Mouse (Mus musculus) olfactory bulb, adult 2 months (tissue): ENCODE measurements around the gene Pnpo. TPM values are rescaled to one million over a fixed set of nuclear protein-coding genes. Genes with fewer than 3 reads are reported as not detected.

Experiments used
- H3K27ac ChIP-seq: fragments of 200-500 bp; 2 replicates; pipeline ENCODE4 v1.5.1; 2012; ENCODE audit warnings: low read depth, low read length; ENCODE audit not compliant: insufficient read depth
- H3K4me1 ChIP-seq: fragments of 200-500 bp; 2 replicates; pipeline ENCODE4 v1.6.1; 2012; ENCODE audit warnings: low read length; ENCODE audit not compliant: control insufficient read depth, insufficient read depth
- H3K4me3 ChIP-seq: fragments of 200-500 bp; 2 replicates; pipeline ENCODE4 v1.5.1; 2012; ENCODE audit warnings: mild to moderate bottlenecking, low read depth, low read length, moderate library complexity; ENCODE audit not compliant: insufficient read depth
- CTCF ChIP-seq: fragments of 200-500 bp; IDR thresholded peaks from 2 replicates; pipeline ENCODE4 v1.5.1; 2012; ENCODE audit warnings: low read depth, mild to moderate bottlenecking, low read length, moderate library complexity; ENCODE audit not compliant: insufficient read depth
- POLR2A ChIP-seq: fragments of 200-500 bp; IDR thresholded peaks from 2 replicates; pipeline ENCODE4 v1.6.1; 2012; ENCODE audit warnings: mild to moderate bottlenecking, low read depth, low read length, moderate library complexity; ENCODE audit not compliant: insufficient read depth
- WGBS: fragments of 180-500 bp; shearing (Covaris S2); methylation state at CpG from one replicate; pipeline ENCODE4 v1.1.7; 2018; 5-methylcytosine and 5-hydroxymethylcytosine counted together
- polyA plus RNA-seq: library from polyadenylated mRNA; stranded (reverse); fragments of >200 nt; gene quantifications from 2 replicates; pipeline ENCODE4 v1.2.4, GENCODE M21; 2012; ENCODE audit warnings: low replicate concordance; ENCODE audit not compliant: missing spikeins, insufficient read depth, insufficient read length

Pnpo gene
- polyA plus RNA-seq, 1 experiment, result not detected

DNA sequence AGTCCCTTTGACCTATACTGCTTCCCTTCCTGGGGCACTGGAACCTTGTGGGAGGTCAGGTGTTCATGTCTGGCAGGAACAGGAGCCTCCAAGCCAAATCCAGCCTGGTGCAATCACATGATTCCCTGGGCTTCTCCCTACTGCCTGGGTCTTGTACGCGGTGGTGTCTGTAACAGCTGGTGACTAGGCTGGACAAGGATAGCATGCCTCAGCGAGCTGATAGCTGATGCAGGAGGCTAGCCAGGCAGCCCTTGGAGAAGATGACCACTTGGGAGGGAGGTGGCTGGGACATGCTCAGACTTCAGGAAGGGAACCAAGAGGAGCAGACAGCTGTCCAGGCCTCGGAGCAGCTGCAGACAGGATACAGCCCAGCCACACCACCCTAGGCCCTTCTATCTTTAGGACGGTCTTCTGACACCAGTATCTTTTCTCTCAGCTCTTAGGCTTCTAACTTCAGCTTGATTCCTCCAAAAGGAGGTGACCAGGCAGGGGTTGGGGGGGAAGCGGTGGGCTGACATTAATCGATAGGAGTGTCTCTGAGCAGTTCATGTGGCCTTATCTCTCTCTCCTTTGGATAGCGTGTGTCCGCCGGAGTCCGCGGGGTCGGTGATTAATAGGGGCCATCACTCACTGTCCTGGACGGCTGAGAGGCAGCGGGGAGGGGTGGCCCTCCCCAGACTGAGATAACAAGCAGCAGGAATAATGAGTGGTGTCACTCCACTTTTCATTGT lies 37.2 kb downstream of the Pnpo start:
- no peak overlapping the region for H3K4me3 ChIP-seq
- no peak overlapping the region for H3K27ac ChIP-seq
- 87% methylated on average over 15 of the region's 15 CpGs for WGBS
- no peak for TF ChIP-seq CTCF
- no peak for TF ChIP-seq POLR2A
- H3K4me1 ChIP-seq, result peaks cover 12% of the 10 kb centered on the region

DNA sequence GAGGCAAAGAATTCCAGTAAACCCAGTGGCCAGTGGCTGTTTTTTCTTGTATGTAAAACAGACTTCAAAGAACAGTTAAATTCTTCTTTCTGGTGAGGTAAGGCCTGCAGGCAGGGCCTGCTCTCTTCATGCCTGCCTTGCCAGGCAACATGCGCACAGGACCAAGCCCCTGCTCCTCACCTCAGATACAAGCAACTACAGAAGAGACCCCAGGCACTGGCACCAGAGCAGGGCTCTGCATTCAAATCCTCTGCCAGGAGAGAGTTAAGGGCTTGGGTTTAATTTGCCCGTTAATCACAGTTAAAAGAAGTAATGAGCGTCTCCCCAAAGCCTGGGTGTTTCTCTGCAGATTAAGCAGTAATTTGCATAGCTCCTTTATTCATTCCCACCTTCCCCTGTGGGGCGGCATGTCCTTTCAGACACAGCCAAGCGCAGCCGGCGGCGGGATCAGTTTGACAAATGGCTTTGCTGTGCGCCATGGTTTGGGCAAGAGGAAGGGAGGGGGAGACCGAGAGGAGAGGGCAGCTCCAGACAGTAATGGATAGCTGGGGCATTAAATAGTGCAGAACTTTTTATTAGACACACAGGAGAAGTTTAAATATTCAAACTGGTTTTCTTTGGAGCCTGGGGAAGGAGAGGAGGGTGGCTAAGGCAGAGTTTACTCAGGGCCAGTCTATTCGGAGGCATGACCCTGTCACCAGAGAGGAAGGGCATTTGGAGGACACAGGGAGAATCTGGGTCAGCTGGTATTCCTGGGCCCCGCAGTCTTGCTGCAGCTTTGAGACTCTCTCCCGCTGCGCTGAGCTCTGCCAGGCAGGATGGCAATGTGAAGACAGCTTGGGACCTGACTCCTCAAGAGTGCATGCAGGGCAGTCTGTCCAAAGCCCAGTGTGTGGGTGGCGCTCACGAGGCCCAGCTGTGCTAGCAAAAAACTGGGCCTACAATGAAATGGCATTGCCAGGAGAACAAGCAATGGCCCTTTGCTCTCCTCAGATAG lies 40.8 kb downstream of the Pnpo start:
- Histone ChIP-seq H3K4me3 (no peak overlapping the region), H3K27ac (peak overlapping the region; percentile 14; the same call in 1 of the 2 replicates), H3K4me1 (peaks cover 12% of the 10 kb centered on the region)
- no peak for TF ChIP-seq POLR2A
- WGBS, result 47% methylated on average over 16 of the region's 16 CpGs

DNA sequence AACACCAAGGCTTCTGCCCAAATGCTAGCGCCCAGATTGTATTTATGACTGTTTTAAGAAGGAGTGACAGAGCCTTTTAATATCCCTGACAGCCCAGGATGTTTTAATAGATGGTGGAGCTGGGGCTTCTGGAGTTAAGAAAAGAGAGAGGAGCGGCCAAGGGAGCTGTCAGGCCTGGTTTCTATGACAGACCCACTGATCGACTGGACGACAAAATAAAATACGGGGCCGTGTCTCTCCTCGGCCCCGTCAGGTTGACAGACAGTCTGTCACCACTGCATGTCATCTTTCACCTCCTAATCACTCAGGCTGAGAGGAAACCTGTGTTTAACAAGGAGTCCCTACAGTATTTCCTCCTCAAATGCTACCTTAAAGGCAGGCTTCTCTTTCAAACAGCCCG lies 42.5 kb downstream of the Pnpo start:
- TF ChIP-seq CTCF, result no peak
- no peak for TF ChIP-seq POLR2A
- Histone ChIP-seq H3K4me1 (peaks cover 15% of the 10 kb centered on the region), H3K4me3 (no peak overlapping the region), H3K27ac (no peak overlapping the region)
- 83% methylated on average over 9 of the region's 9 CpGs for WGBS

DNA sequence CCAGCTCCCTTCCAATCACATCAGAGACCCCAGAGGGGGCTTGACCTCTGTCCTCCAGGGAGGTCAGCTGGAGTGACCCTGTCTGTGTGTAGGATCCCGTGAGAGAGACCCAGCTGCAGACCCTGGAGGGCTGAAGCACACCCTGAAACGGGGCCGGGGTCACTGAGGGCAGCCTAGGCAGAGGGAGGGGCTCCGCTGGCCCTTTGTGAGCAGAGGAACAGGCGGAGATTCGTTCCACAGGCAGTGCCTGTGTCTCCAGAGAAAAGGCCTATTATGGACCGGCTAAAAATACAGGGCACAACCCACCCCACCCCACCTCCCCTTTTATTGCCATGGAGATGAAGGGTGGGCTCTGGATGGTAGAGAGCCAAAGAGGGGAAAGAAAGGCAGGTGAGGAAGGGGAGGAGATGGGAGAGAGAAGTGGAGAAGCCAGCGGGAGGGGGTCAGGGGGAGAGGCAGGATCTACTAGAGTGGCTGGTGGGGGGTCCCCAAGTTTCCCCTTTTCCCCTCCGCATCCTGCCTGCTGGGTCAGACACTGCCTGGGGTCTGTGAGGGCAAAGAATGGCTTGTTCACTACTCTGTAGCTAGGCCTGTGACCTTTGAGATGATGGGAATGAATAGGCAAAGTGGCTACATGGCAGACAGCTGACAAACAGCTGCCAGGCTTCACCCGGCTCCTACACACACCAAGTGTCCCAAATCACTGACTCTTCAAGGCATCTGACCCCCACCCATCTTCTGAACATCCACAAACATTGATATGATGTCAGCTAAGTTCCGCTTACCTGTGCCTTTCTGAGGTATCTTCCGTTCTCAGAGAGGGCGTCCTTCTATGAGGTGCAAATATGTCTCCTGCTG lies 44.1 kb downstream of the Pnpo start:
- H3K27ac ChIP-seq, result no peak overlapping the region
- peaks cover 9% of the 10 kb centered on the region for H3K4me1 ChIP-seq
- no peak overlapping the region for H3K4me3 ChIP-seq
- no peak for TF ChIP-seq POLR2A
- no peak for TF ChIP-seq CTCF
- 57% methylated on average over 13 of the region's 13 CpGs for WGBS

DNA sequence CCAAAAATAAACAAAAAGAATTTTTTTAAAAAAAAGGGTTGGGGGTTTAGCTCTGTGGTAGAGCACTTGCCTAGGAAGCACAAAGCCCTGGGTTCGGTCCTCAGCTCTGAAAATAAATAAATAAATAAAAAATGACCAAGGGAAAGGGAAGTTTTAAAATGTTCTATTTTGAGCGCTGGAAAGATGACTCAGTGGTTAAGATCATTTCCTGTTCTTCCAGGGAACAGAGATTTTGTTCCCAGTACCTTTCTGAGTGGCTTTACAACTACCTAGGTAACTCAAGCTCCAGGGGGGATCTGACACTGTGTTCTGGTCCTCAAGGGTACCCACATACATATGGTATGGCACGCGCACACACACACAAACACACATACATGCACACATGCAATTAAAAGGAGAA lies 47.9 kb downstream of the Pnpo start:
- WGBS, result 87% methylated on average over 4 of the region's 4 CpGs

DNA sequence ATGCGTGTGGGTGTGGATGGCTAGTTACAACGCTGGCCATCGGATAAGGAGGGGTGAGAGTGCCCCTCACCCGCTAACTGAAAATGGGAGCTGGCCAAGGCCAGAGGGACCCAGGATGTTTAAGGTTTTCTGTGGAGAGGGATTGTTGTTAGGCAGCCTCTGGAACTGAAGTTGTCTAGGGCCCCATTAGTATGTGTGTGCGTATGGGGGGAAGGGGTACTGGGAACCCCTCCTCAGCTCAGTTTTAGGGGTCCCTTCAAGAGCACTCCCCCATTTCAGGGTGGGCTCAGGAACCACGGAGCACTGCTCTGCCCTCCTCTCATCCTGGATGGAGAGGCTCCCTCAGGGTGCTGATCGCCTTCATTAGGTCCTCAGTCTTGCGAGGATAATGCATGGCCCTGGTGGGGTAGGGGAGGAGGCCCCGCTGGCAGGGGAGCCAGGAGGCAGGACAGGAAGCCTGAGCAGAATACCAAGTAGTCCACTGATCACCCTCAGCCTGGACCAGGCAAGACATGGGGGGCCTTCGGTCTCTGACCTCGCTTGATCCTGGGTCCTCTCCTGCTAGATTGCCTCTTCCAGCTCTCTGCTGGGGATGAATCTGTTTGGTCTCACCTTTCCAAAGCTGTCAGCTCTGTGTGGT lies 50.5 kb downstream of the Pnpo start:
- WGBS, result 48% methylated on average over 11 of the region's 11 CpGs
- Histone ChIP-seq H3K4me3 (no peak overlapping the region), H3K4me1 (peaks cover 7% of the 10 kb centered on the region; the same call in 1 of the 2 replicates), H3K27ac (no peak overlapping the region)
- TF ChIP-seq POLR2A (no peak), CTCF (no peak)

More for the DNA sequence above, 47.9 kb downstream of the Pnpo start:
- Histone ChIP-seq H3K4me3 (no peak overlapping the region), H3K27ac (no peak overlapping the region), H3K4me1 (peaks cover 7% of the 10 kb centered on the region; the same call in 1 of the 2 replicates)
- TF ChIP-seq POLR2A (no peak), CTCF (no peak)

DNA sequence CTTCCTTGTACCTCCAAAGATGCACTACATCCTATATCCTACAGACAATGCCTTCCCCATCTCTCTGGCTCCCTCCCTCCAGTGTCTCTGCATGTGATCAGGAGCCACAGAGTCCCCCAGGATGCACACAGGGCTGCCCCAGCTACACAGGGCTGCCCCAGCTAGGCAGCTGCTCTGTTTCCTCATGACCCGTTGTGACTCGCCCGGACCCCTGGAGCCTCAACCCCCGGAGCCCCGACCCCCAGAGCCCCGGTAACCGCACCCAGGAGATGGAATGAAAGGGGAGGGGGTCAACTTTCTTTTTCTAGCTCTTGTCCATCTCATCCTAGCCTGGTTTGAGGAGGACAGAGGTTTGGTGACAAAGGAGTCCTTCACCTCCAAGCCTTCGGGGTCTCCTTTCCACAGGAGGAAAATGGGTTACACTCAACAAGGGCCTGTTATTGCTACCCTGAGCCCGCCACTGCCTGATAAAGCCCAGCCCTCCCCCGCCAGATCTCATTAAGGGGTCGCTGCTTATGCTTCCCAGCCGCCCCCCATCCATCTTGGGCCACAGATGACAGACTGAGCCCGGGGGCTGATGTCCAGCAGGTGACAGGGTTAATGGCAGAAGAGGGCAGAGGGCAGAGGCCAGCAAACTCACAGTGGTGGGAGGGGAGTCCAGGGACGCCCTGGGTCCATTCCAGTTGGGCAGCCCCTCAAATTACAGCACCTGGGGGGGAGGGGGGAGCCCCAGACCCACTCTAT lies 51.8 kb downstream of the Pnpo start:
- TF ChIP-seq CTCF, result no peak
- no peak for TF ChIP-seq POLR2A
- H3K4me1 ChIP-seq, result peaks cover 7% of the 10 kb centered on the region; the same call in 1 of the 2 replicates
- H3K4me3 ChIP-seq, result no peak overlapping the region
- no peak overlapping the region for H3K27ac ChIP-seq
- WGBS, result 78% methylated on average over 14 of the region's 14 CpGs

Other genes starting within 250 kb of the Pnpo start
- not detected in 2 replicates for gene Snx11, start 166.4 kb downstream of the Pnpo start, polyA plus RNA-seq
- gene Cbx1, start 154.9 kb downstream of the Pnpo start, polyA plus RNA-seq, result not detected in 2 replicates
- gene Nfe2l1, start 114.0 kb downstream of the Pnpo start, polyA plus RNA-seq, result 349 TPM in 1 of 2 replicates, not detected in the other
- gene Copz2, start 94.1 kb downstream of the Pnpo start, polyA plus RNA-seq, result not detected in 2 replicates
- not detected in 2 replicates for gene Cdk5rap3, start 27.5 kb downstream of the Pnpo start, polyA plus RNA-seq
- not detected in 2 replicates for gene Prr15l, start 15.9 kb downstream of the Pnpo start, polyA plus RNA-seq
- not detected in 2 replicates for gene Sp2, start 39.0 kb upstream of the Pnpo start, polyA plus RNA-seq
- not detected in 2 replicates for gene Sp6, start 69.4 kb upstream of the Pnpo start, polyA plus RNA-seq
- gene Scrn2, start 86.0 kb upstream of the Pnpo start, polyA plus RNA-seq, result not detected in 2 replicates
- gene Lrrc46, start 97.4 kb upstream of the Pnpo start, polyA plus RNA-seq, result not detected in 2 replicates
- gene Mrpl10, start 97.6 kb upstream of the Pnpo start, polyA plus RNA-seq, result not detected in 2 replicates
- gene Osbpl7, start 106.6 kb upstream of the Pnpo start, polyA plus RNA-seq, result not detected in 2 replicates
- gene Tbx21, start 171.3 kb upstream of the Pnpo start, polyA plus RNA-seq, result not detected in 2 replicates
- not detected in 2 replicates for gene Tbkbp1, start 207.5 kb upstream of the Pnpo start, polyA plus RNA-seq
- 234 TPM in 1 of 2 replicates, not detected in the other for gene Kpnb1, start 243.9 kb upstream of the Pnpo start, polyA plus RNA-seq